Mouse (Mus musculus) left cerebral cortex, postnatal 4 days (tissue): ENCODE measurements around the gene Lrmda. TPM values are rescaled to one million over a fixed set of nuclear protein-coding genes. Genes with fewer than 3 reads are reported as not detected.

ENCODE experiments used
- DNase-seq: peaks from one replicate; pipeline ENCODE4 v3.0.0-alpha.2; 2022
- intact Hi-C: fragments of 180-260 bp; cut with DNase I; formaldehyde crosslinking; loops from one replicate; pipeline ENCODE4 v1.15.1; 2025
- total RNA-seq, 2 experiments: library from RNA; stranded (reverse); gene quantifications; 2 replicates each; pipeline ENCODE4 v1.2.3; 2021

Lrmda gene
- total RNA-seq, 2 experiments from 2014 or later = 0.74 TPM; not detected in 1

- no peak for DNase-seq
- intact Hi-C loops = no loop called here
These were observed 127.1 kb downstream of the Lrmda start for GRCm38 (mm10) chr14:22146508-22147044.

- peak; percentile 2 for DNase-seq
- intact Hi-C loops = no loop called here
These were observed 128.0 kb downstream of the Lrmda start for GRCm38 (mm10) chr14:22147341-22148024.

GRCm38 (mm10) chr14:22152701-22153100, 133.2 kb downstream of the Lrmda start:
- peak; percentile 15 for DNase-seq
- intact Hi-C loops = no loop called here

DNA sequence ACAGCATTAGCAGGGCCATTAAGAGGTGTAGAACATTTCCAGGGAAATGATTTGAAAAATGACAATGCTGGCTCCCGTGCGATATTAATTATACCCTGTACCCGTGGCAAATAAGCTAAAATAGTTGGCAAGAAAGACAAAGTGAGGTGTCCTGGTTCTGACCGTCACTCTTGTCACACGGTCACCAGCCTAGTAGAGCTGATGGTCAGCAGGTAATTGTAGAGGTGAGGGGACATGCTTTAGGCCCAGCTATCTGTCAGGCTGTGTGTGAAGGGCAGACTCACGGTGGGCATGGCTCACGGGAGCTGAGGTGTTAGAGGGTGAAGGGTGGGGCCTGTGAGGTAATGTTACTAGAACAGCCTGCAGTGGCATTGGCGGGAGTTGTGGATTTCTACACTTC, 134.6 kb downstream of the Lrmda start:
- DNase-seq = no peak
- intact Hi-C loops = no loop called here

GRCm38 (mm10) chr14:22155034-22155433, 135.5 kb downstream of the Lrmda start:
- intact Hi-C loops = no loop called here
- no peak for DNase-seq

- intact Hi-C loops = no loop called here
- no peak for DNase-seq
These were observed 136.1 kb downstream of the Lrmda start for GRCm38 (mm10) chr14:22155512-22156026.

- no peak for DNase-seq
- intact Hi-C loops = no loop called here
These were observed 137.5 kb downstream of the Lrmda start for GRCm38 (mm10) chr14:22156991-22157390.

DNA sequence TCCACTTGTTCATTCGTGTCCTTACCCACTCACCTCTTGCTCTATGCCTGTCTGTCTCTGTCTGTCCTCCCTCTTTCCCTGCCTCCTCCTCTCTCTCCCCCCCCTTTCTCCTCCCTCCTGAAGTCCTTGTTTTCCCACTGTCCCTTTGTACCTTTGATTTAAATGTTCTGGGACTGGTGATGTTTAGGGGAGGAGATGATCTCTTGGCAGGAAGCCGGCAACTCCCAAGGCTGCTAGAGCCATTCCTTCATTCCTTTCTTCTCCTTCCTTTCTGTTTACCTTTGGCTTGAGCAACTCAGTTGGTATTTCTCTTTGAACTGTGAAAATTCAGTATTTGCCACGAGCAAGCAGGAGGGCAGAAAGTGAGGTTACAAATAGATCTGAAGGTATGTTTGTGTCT, 141.9 kb downstream of the Lrmda start:
- no peak for DNase-seq
- intact Hi-C loops = no loop called here

GRCm38 (mm10) chr14:22167285-22167684, 147.8 kb downstream of the Lrmda start:
- DNase-seq = no peak
- intact Hi-C loops = no loop called here

- intact Hi-C loops = no loop called here
- no peak for DNase-seq
These were observed 148.7 kb downstream of the Lrmda start for GRCm38 (mm10) chr14:22168077-22168794.

- intact Hi-C loops = no loop called here
These were observed 149.5 kb downstream of the Lrmda start for GRCm38 (mm10) chr14:22168795-22169568.

DNA sequence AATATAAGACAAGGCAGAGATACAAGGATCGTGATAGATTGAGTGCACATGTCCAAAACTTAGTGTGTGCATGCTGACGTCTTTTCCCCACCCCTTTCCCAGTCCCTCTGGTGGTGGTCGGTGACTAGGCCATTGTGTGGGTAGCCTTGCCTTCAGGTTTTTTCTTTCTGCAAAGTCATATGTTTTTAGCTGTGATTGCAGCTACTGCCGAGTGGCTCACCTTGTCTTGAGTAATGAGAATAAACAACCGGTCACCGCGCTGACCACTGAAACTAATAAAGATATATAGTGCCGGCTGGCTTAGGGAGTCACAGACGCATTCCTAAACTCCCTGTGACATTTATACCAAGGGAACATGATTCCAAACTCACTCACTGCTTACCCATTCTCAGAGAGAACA, 155.2 kb downstream of the Lrmda start:
- intact Hi-C loops = no loop called here
- no peak for DNase-seq

More at GRCm38 (mm10) chr14:22168795-22169568, 149.5 kb downstream of the Lrmda start:
- no peak for DNase-seq

- intact Hi-C loops = no loop called here
- no peak for DNase-seq
These were observed 160.2 kb downstream of the Lrmda start for GRCm38 (mm10) chr14:22179761-22180160.

DNA sequence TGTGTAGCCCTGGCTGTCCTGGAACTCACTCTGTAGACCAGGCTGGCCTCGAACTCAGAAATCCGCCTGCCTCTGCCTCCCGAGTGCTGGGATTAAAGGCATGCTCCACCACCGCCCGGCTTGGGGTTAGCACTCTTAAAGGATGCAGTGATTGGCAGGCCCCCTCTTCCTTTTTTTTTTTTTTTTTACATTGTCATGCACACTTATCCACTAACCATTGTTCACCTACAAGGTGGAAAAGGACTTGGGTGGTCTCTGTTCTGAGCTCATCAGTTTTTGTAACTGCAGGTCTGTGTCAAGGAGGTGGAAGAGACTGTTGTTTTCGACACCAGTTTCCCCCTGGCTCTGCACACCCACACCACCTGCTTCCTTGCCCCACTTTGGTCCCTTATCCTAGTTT, 162.0 kb downstream of the Lrmda start:
- no peak for DNase-seq
- intact Hi-C loops = no loop called here

- intact Hi-C loops = no loop called here
- DNase-seq = no peak
These were observed 163.7 kb downstream of the Lrmda start for GRCm38 (mm10) chr14:22183195-22183594.

- intact Hi-C loops = no loop called here
- no peak for DNase-seq
These were observed 165.9 kb downstream of the Lrmda start for GRCm38 (mm10) chr14:22185452-22185851.

GRCm38 (mm10) chr14:22190111-22190510, 170.6 kb downstream of the Lrmda start:
- intact Hi-C loops = no loop called here
- no peak for DNase-seq

- no peak for DNase-seq
- intact Hi-C loops = no loop called here
These were observed 172.7 kb downstream of the Lrmda start for GRCm38 (mm10) chr14:22192185-22192584.

- intact Hi-C loops = no loop called here
- DNase-seq = peak; percentile 12
These were observed 178.5 kb downstream of the Lrmda start for GRCm38 (mm10) chr14:22198021-22198420.

DNA sequence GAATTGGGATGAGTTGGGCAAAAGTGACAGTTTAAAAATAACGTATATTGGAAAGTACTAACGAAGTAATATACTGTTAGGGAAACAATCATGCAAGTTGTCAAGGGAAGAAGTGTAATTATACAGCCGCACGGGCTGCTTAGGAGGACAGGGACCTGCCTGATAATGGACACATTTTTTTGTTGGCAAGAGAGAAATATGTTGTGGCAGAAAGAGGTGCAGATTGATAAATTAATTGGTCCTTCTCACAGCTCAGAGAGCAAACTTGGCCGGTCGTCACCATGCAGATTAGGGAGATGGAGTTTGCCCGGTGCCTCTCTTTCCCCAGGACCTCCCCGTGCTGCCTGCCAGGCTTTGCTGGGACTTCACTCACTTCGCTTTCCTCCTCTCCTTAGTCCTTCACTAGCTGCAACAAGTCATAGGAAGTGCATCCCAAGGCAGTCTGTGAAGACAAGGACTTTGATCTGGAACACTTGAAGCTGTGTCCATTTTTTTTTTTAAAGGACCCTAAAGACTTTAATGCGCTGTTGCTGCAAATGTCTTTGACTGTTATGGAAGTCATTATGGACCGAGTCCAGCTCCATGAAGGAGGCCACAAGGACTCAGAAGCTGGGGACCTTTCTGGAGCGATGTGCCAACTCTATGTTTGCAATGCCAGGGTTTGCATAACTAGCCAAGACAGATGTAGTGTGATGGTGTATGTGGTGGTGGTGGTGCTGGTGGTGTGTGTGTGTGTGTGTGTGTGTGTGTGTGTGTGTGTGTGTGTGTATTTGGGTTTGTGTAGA, 179.3 kb downstream of the Lrmda start:
- peak; percentile 6 for DNase-seq
- intact Hi-C loops = no loop called here
